Mouse (Mus musculus): ENCODE results near the gene Mapk8ip1.

DNA sequence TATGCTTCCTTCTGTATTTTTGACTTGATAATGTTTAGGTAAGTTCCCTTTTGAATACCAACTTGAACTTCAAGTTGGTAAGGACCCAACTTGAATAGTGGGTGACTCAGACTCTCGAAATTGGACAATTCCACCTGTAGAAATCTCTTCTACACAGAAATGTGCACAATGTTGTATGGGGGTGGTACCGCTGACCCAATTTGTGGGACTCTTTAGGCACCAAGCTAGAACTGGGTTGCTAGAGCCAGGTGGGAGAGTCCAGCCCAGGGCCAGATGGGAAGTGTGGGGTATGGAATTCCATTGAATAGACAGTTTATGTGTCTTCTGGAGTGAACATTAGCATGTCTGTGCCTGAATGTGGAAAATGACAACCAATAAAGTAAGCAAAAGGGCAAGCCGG lies 5.5 kb downstream of the Mapk8ip1 start:
- no peak for TF ChIP-seq CTCF (IDR thresholded peaks at IDR 0.05)
- TF ChIP-seq POLR2A (IDR thresholded peaks at IDR 0.05; ENCODE audit: insufficient read depth, low read depth, low read length), result no peak
